Mouse (Mus musculus) erythroblast, embryonic 14.5 days (primary cell): ENCODE data around the gene Ppt2.

Source experiments
- GATA1 ChIP-seq: IDR thresholded peaks from 2 replicates; pipeline ENCODE4 v1.6.1; 2012; ENCODE audit warnings: low read length, inconsistent platforms, mixed read lengths
- TAL1 ChIP-seq: IDR thresholded peaks from 3 replicates; pipeline ENCODE4 v1.6.1; 2012; ENCODE audit warnings: low read length, inconsistent platforms, mixed read lengths

DNA sequence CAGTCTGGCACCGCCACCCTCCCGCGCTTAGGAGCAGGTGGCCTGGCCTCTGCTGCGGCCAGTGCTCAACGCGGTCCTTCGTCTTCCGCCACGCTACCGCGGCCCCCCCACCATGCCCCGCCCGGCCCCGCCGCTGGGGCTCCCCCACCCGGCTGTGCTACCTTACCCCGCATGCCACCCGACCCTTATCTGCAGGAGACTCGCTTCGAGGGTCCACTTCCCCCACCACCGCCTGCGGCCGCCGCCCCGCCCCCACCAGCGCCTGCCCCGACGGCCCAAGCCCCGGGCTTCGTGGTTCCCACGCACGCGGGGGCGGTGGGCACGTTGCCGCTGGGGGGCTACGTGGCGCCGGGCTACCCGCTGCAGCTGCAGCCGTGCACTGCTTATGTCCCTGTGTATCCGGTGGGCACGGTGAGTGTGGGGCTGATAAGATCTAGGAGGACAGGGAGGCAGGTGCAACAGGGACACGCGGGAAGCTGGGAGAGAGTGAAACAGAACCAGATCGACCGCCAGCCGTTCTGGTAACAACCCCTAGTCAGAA lies 2.5 kb upstream of the Ppt2 start:
- TF ChIP-seq GATA1, result no peak
- no peak for TF ChIP-seq TAL1
